Mouse (Mus musculus): ENCODE data around the gene Kcna5.

Kcna5 gene

GRCm38 (mm10) chr6:126535208-126535910 is at the start of gene Kcna5:
Gene Kcna5 (minus strand): TSS chr6:126535412.
- DNase-seq (ENCODE audit: low spot score), result no peak

GRCm38 (mm10) chr6:126583075-126583474 is 47.9 kb upstream of the Kcna5 start:
- DNase-seq (ENCODE audit: low spot score), result no peak

GRCm38 (mm10) chr6:126581632-126582031 is 46.4 kb upstream of the Kcna5 start:
- DNase-seq (ENCODE audit: low spot score), result no peak

GRCm38 (mm10) chr6:126580571-126580970 is 45.4 kb upstream of the Kcna5 start:
- DNase-seq (ENCODE audit: low spot score), result no peak

GRCm38 (mm10) chr6:126577415-126577814 is 42.2 kb upstream of the Kcna5 start:
- no peak for DNase-seq (ENCODE audit: low spot score)

GRCm38 (mm10) chr6:126576566-126576965 is 41.4 kb upstream of the Kcna5 start:
- no peak for DNase-seq (ENCODE audit: low spot score)

- no peak for DNase-seq (ENCODE audit: low spot score)
Measured at GRCm38 (mm10) chr6:126574778-126575177, 39.6 kb upstream of the Kcna5 start.

GRCm38 (mm10) chr6:126573021-126573420 is 37.8 kb upstream of the Kcna5 start:
- DNase-seq (ENCODE audit: low spot score), result no peak

GRCm38 (mm10) chr6:126569809-126570208 is 34.6 kb upstream of the Kcna5 start:
- DNase-seq (ENCODE audit: low spot score), result no peak

- DNase-seq (ENCODE audit: low spot score), result no peak
Measured at GRCm38 (mm10) chr6:126568046-126568830, 33.0 kb upstream of the Kcna5 start.

GRCm38 (mm10) chr6:126567326-126567725 is 32.1 kb upstream of the Kcna5 start:
- DNase-seq (ENCODE audit: low spot score), result no peak

- no peak for DNase-seq (ENCODE audit: low spot score)
Measured at GRCm38 (mm10) chr6:126564376-126564775, 29.2 kb upstream of the Kcna5 start.

GRCm38 (mm10) chr6:126563898-126564297 is 28.7 kb upstream of the Kcna5 start:
- peak; percentile 25 for DNase-seq (ENCODE audit: low spot score)

- DNase-seq (ENCODE audit: low spot score), result no peak
Measured at GRCm38 (mm10) chr6:126561702-126562101, 26.5 kb upstream of the Kcna5 start.

GRCm38 (mm10) chr6:126560696-126561095 is 25.5 kb upstream of the Kcna5 start:
- no peak for DNase-seq (ENCODE audit: low spot score)

GRCm38 (mm10) chr6:126560036-126560435 is 24.8 kb upstream of the Kcna5 start:
- no peak for DNase-seq (ENCODE audit: low spot score)

GRCm38 (mm10) chr6:126558276-126558675 is 23.1 kb upstream of the Kcna5 start:
- DNase-seq (ENCODE audit: low spot score), result no peak

- DNase-seq (ENCODE audit: low spot score), result no peak
Measured at GRCm38 (mm10) chr6:126553812-126554211, 18.6 kb upstream of the Kcna5 start.

- no peak for DNase-seq (ENCODE audit: low spot score)
Measured at GRCm38 (mm10) chr6:126551862-126552395, 16.7 kb upstream of the Kcna5 start.

- DNase-seq (ENCODE audit: low spot score), result no peak
Measured at GRCm38 (mm10) chr6:126544107-126545036, 9.2 kb upstream of the Kcna5 start.

- no peak for DNase-seq (ENCODE audit: low spot score)
Measured at GRCm38 (mm10) chr6:126542724-126543123, 7.5 kb upstream of the Kcna5 start.

GRCm38 (mm10) chr6:126537512-126537911 is 2.3 kb upstream of the Kcna5 start:
- DNase-seq (ENCODE audit: low spot score), result no peak

All from ovary, adult 18-20 months (tissue).